In genomic region chr7:131810916-131811315, GRCm38 (mm10) we compare ENCODE assay signal across 20 mouse cellular contexts.
A peak's percentile ranks its signal among the peaks of the same experiment; 100 is the strongest.
DNase-seq lines count a peak whose midpoint lies in the region; ATAC-seq and TF ChIP-seq lines count a peak whose summit lies in the region.
"Had no signal": no experiment of that assay in that cellular context is flagged by ENCODE, and none has a peak within 500 bp of the region (broad histone marks: within the 10 kb centered on the region; RNA-seq: fewer than 3 reads in every experiment).

No protein-coding gene starts in this region.

- DNase-seq in heart, adult 2 months, result no peak
- no peak for DNase-seq in heart, postnatal 4 days
- DNase-seq in testis, postnatal 14 days (ENCODE audit: low spot score), result peak; percentile 29
- DNase-seq in testis, postnatal 10 days (ENCODE audit: low spot score), result no peak
- DNase-seq in adrenal gland, postnatal 25 days, result peak; percentile 23
- no peak for DNase-seq in forebrain, embryonic 11.5 days (ENCODE audit: low spot score)
- DNase-seq: cerebellum, adult 11 months; cerebellum, adult 8-10 months; cerebellum, postnatal 25 days; forebrain, postnatal 0 days; gastrocnemius, postnatal 14 days; kidney, adult 11 months; kidney, adult 9 months had no signal

- no peaks in the 10 kb centered on the region for H3K9me3 ChIP-seq in forebrain, embryonic 11.5 days (ENCODE audit: control insufficient read depth, low read length)
- H3K9me3 ChIP-seq: embryonic facial prominence, embryonic 13.5 days; forebrain, embryonic 13.5 days; heart, embryonic 13.5 days; hindbrain, embryonic 13.5 days had no signal

- no peak for TF ChIP-seq POLR2A in heart, adult 2 months (IDR thresholded peaks at IDR 0.05; ENCODE audit: insufficient read depth, low read depth, low read length)

- no peak overlapping the region for H3K9ac ChIP-seq in heart, adult 2 months (ENCODE audit: low read depth, low read length)
- no peak overlapping the region for H3K9ac ChIP-seq in forebrain, embryonic 11.5 days (ENCODE audit: low read length)
- H3K9ac ChIP-seq: embryonic facial prominence, embryonic 13.5 days; forebrain, embryonic 13.5 days; forebrain, postnatal 0 days; heart, embryonic 13.5 days; hindbrain, embryonic 13.5 days had no signal

- 56% methylated on average over 4 of the region's 4 CpGs for WGBS in heart, adult 2 months
- 82% methylated on average over 4 of the region's 4 CpGs for WGBS in forebrain, embryonic 11.5 days

- H3K4me1 ChIP-seq in heart, adult 2 months (ENCODE audit: control insufficient read depth, insufficient read depth, low read length), result no peaks in the 10 kb centered on the region
- no peaks in the 10 kb centered on the region for H3K4me1 ChIP-seq in forebrain, embryonic 11.5 days (replicated peaks; ENCODE audit: control insufficient read depth, insufficient read depth, low read length)
- H3K4me1 ChIP-seq: embryonic facial prominence, embryonic 13.5 days; forebrain, embryonic 13.5 days; heart, embryonic 13.5 days had no signal

- no peaks in the 10 kb centered on the region for H3K27me3 ChIP-seq in heart, adult 2 months (ENCODE audit: control insufficient read depth, insufficient read depth, low read length)
- peaks cover 57% of the 10 kb centered on the region for H3K27me3 ChIP-seq in forebrain, embryonic 11.5 days (ENCODE audit: control insufficient read depth, insufficient read depth, low read length)

- no peak overlapping the region for H3K27ac ChIP-seq in heart, adult 2 months
- no peak overlapping the region for H3K27ac ChIP-seq in forebrain, embryonic 11.5 days (ENCODE audit: low read depth, low read length)
- H3K27ac ChIP-seq: embryonic facial prominence, embryonic 13.5 days; forebrain, embryonic 13.5 days; heart, embryonic 13.5 days; hindbrain, embryonic 13.5 days; hindbrain, postnatal 0 days had no signal

- H3K79me2 ChIP-seq in heart, adult 2 months (replicated peaks; ENCODE audit: control insufficient read depth, insufficient read depth, low read length), result no peaks in the 10 kb centered on the region

- 0 out of 2 replicates have a peak, but pooled peaks have one; percentile 8 for TF ChIP-seq CTCF in heart, adult 2 months (IDR thresholded peaks at IDR 0.05)

- H3K4me3 ChIP-seq in heart, adult 2 months, result no peak overlapping the region
- H3K4me3 ChIP-seq in forebrain, embryonic 11.5 days (ENCODE audit: low read depth, low read length), result no peak overlapping the region
- H3K4me3 ChIP-seq: embryonic facial prominence, embryonic 13.5 days; forebrain, embryonic 13.5 days; heart, embryonic 13.5 days; hindbrain, embryonic 13.5 days had no signal

- intact Hi-C loops in heart, adult 2 months (cut with DNase I), result no loop called here

- TF ChIP-seq EP300 in heart, adult 2 months (IDR thresholded peaks at IDR 0.05; ENCODE audit: insufficient read depth, low read depth, low read length), result no peak

- no peak for ATAC-seq in forebrain, embryonic 11.5 days (replicated peaks; ENCODE audit: low FRiP score)
- ATAC-seq: CD4-positive, CD25-positive, alpha-beta regulatory T cell, adult 4 months; forebrain, embryonic 13.5 days; forebrain, postnatal 0 days; hindbrain, postnatal 0 days had no signal

- no peak overlapping the region for H3K4me2 ChIP-seq in forebrain, embryonic 11.5 days (ENCODE audit: low read depth, low read length, severe bottlenecking)
- H3K4me2 ChIP-seq: embryonic facial prominence, embryonic 13.5 days; forebrain, embryonic 13.5 days; heart, embryonic 13.5 days; hindbrain, embryonic 13.5 days had no signal

- no peaks in the 10 kb centered on the region for H3K36me3 ChIP-seq in heart, adult 2 months (ENCODE audit: control insufficient read depth, insufficient read depth, low read length)
- no peaks in the 10 kb centered on the region for H3K36me3 ChIP-seq in forebrain, embryonic 11.5 days (ENCODE audit: control insufficient read depth, insufficient read depth, low read length)
- H3K36me3 ChIP-seq: embryonic facial prominence, embryonic 13.5 days; G1E; heart, embryonic 13.5 days; hindbrain, embryonic 13.5 days had no signal

Comparison
In these comparisons a context has a peak if more than half of its experiments do, and no peak if none do; other contexts are left out.
1. DNase-seq: peak in testis, postnatal 14 days (single experiment) and adrenal gland, postnatal 25 days (single experiment); none in heart, adult 2 months (0 of 2), heart, postnatal 4 days (single experiment), testis, postnatal 10 days (single experiment) and forebrain, embryonic 11.5 days (single experiment).